Mouse (Mus musculus) C2C12 (cell line): Measurements from ENCODE around the gene Scaf11. TPM values are rescaled to one million over a fixed set of nuclear protein-coding genes. Genes with fewer than 3 reads are reported as not detected.
"Not testable (repeated sequence)": the region's sequence is repeated elsewhere in the genome, so short reads cannot be mapped to it uniquely, and the experiment has no call there.

Source experiments
- H3K27me3 ChIP-seq: one replicate; pipeline ENCODE4 v1.6.1; 2011; ENCODE audit not compliant: control insufficient read depth, insufficient read depth, insufficient read length
- H3K36me3 ChIP-seq: one replicate; pipeline ENCODE4 v1.6.1; 2011; ENCODE audit not compliant: control insufficient read depth, insufficient read depth
- H3K4me3 ChIP-seq: one replicate; pipeline ENCODE4 v1.5.1; 2011; ENCODE audit warnings: mild to moderate bottlenecking, control low read depth; ENCODE audit not compliant: poor library complexity, insufficient read depth, severe bottlenecking
- H3K79me2 ChIP-seq: one replicate; pipeline ENCODE4 v1.6.1; 2011; ENCODE audit not compliant: control insufficient read depth, insufficient read depth
- H3K79me3 ChIP-seq: one replicate; pipeline ENCODE4 v1.6.1; 2011; ENCODE audit warnings: low read depth, control low read depth
- H3ac ChIP-seq: one replicate; pipeline ENCODE3; 2011; ENCODE audit warnings: low read depth; ENCODE audit not compliant: control insufficient read depth, insufficient read length
- CEBPB ChIP-seq: IDR thresholded peaks from one replicate; pipeline ENCODE4 v1.6.1; 2011; ENCODE audit warnings: low read depth, mild to moderate bottlenecking, control low read depth, moderate library complexity
- CTCF ChIP-seq: IDR thresholded peaks from one replicate; pipeline ENCODE4 v1.5.1; 2011; ENCODE audit not compliant: control insufficient read depth, insufficient read depth, insufficient read length
- FOSL1 ChIP-seq: IDR thresholded peaks from one replicate; pipeline ENCODE4 v1.8.0; 2011; ENCODE audit warnings: mild to moderate bottlenecking, low read length; ENCODE audit not compliant: poor library complexity, insufficient read depth, severe bottlenecking
- MAX ChIP-seq: IDR thresholded peaks from one replicate; pipeline ENCODE4 v1.6.1; 2011; ENCODE audit warnings: mild to moderate bottlenecking, control low read depth
- MYOD1 ChIP-seq: IDR thresholded peaks from one replicate; pipeline ENCODE4 v1.6.1; 2011; ENCODE audit warnings: low read depth; ENCODE audit not compliant: control insufficient read depth, insufficient read length
- MYOG ChIP-seq: IDR thresholded peaks from one replicate; pipeline ENCODE4 v1.6.1; 2011; ENCODE audit not compliant: control insufficient read depth, insufficient read length; ENCODE audit errors: extremely low read depth
- USF1 ChIP-seq: IDR thresholded peaks from one replicate; pipeline ENCODE4 v1.6.1; 2011; ENCODE audit warnings: low read depth, mild to moderate bottlenecking, control low read depth, moderate library complexity
- polyA plus RNA-seq: library from polyadenylated mRNA; unstranded; fragments of >200 nt; fragmentation: generic; extraction: Trizol; gene quantifications from one replicate; pipeline ENCODE4 v1.2.1, GENCODE M21; 2012; ENCODE audit warnings: missing spikeins

Scaf11 gene
- polyA plus RNA-seq, 1 experiment = 31.5 TPM

DNA sequence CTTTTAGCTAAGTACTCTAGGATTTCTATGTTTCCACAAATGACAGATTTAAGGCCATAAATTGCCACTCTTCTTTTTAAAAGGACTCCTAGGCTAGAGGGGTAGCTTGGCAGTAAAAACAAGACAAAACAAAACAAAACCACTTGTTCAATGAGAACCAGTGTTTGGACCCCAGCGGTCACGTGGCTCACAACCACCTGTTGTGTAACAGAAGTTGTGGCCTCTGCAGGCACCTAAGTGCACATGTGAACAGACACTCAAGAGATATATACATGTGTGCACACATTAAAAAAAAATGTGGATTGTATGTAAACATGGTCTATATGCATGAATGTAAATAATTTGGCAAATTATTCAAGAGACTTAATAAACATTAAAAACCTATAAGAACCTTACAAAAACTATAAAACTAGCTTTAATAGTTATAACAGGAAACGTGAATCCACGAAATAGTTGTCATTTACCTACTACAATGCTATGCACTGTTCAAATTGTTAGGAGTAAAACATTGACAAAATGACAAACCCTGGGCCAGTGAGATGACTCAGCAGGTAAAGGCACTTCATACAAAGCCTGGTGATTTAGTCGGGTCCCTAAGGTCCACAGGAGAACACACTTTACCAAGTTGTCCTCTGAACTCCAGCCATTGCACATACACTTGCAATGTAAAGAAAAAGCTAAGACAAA is 3.8 kb downstream of the Scaf11 start:
- Histone ChIP-seq H3K27me3 (no peaks in the 10 kb centered on the region), H3K36me3 (peaks cover 34% of the 10 kb centered on the region), H3K79me3 (peaks cover 80% of the 10 kb centered on the region), H3K79me2 (peaks cover 94% of the 10 kb centered on the region), H3ac (no peak overlapping the region), H3K4me3 (no peak overlapping the region)
- TF ChIP-seq MYOG (no peak), MAX (no peak)

DNA sequence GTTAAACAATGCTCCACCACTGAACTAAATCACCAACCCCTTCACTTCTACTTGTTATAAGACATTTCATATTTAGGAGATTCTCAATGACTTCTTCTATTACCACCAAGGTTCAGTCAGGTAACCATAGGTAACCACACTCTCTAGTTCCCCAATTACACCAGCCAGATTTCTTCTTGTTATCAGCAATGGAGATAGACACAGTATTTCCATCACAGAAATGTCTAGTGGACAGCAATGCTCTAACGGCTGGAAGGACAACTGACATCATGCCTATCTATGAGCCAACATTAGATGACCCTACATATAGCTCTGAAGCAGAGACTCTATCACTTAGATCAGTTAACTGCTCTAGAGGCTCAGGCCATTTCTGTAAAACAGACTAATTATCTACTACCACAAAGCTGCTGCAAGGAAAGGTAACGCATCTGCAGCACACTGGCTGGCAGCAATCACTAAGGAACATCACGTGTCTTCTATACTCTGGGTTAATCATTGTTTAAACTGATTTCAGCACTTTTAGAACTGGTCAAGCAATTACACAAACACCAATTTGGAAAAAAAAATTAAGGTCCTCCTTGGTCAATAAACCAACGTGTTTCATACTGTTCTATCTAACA is 4.9 kb downstream of the Scaf11 start:
- Histone ChIP-seq H3K4me3 (no peak overlapping the region), H3K36me3 (peaks cover 44% of the 10 kb centered on the region), H3K79me2 (peaks cover 99% of the 10 kb centered on the region)

DNA sequence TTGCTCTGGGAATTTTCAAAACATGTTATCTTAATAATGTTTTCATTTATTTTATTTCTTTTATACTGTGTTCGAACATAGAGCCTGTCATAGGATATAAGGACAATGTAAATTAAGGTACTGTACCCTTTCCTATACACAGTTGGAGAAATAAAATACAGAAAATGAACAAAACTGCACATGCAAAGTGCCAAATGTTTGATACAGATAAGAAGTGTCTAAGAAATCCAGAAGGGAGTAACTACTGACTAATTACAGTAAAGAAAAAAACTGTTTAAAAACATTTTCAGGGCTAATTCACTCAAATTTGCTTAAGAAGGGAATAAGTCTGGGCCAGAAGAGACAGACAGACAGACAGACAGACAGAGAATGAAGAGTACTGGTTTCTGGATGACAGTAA is 7.3 kb downstream of the Scaf11 start:
- peaks cover 96% of the 10 kb centered on the region for H3K79me3 ChIP-seq
- H3K79me2 ChIP-seq = peaks cover 100% of the 10 kb centered on the region
- H3K36me3 ChIP-seq = peaks cover 48% of the 10 kb centered on the region
- no peak overlapping the region for H3ac ChIP-seq
- H3K27me3 ChIP-seq = no peaks in the 10 kb centered on the region
- TF ChIP-seq MYOG (no peak), CTCF (no peak), FOSL1 (no peak), MAX (no peak), USF1 (no peak), MYOD1 (no peak), CEBPB (no peak)
- no peak overlapping the region for H3K4me3 ChIP-seq

More for the DNA sequence above, 4.9 kb downstream of the Scaf11 start:
- Histone ChIP-seq H3K79me3 (peaks cover 90% of the 10 kb centered on the region), H3ac (no peak overlapping the region), H3K27me3 (no peaks in the 10 kb centered on the region)
- TF ChIP-seq USF1 (no peak), CTCF (no peak), MYOD1 (no peak), MAX (no peak), CEBPB (no peak), MYOG (no peak), FOSL1 (no peak)

DNA sequence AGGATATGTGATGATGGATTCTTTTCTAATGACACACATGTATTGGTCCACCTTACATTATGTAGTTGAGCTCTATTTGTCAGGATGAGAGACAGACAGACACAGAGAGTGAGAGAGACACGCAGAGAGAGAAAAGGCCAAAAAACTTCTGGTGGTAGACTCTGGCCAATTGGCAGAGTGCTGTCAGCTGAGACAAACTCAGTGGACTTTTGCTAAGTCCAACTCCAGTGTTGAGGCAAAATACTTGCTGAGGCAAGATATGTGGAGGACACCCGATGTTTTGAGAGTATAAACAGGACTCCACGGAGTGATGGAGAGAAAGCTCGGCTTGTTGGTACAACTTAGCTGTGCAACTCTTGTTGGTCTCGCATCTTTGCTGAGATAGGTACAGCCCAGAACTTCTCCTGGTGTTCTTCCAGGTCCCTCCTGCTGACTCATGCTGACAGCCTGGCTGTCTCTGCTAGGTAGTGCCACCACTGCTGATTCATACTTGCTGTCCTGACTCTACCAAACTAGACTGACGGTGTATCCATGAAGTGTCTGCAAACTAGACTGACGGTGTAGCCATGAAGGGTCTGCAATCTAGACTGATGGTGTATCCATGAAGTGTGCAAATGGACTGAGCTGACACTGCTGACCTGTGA is 11.9 kb downstream of the Scaf11 start:
- Histone ChIP-seq H3K79me3 (peaks cover 93% of the 10 kb centered on the region), H3K27me3 (no peaks in the 10 kb centered on the region), H3ac (no peak overlapping the region), H3K36me3 (peaks cover 68% of the 10 kb centered on the region), H3K4me3 (no peak overlapping the region), H3K79me2 (peaks cover 100% of the 10 kb centered on the region)
- TF ChIP-seq CEBPB (no peak), MYOD1 (no peak), MYOG (no peak), FOSL1 (no peak), USF1 (no peak), MAX (no peak), CTCF (no peak)

DNA sequence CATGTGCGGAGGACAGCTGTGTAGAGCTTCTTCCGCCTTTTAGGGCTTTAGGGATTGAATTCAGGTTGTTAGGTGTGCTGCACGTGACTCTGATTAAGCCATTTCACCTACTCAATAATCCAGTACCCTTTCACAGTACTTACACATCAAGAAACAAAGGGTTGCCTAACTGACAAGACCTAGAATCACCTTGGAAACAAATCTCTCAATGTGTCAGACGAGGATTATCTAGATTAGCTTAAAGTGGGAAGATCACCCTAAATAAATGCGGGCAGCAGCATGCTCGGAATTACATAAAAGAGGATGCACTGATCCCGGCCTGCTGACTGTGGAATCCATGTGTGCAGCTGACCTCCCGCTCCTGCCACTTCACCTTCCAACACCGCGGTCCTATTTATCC is 13.9 kb downstream of the Scaf11 start:
- Histone ChIP-seq H3K27me3 (no peaks in the 10 kb centered on the region), H3K79me3 (peaks cover 89% of the 10 kb centered on the region), H3K79me2 (peaks cover 99% of the 10 kb centered on the region), H3K36me3 (peaks cover 81% of the 10 kb centered on the region), H3K4me3 (no peak overlapping the region), H3ac (no peak overlapping the region)
- TF ChIP-seq USF1 (no peak), CTCF (no peak), CEBPB (no peak), MYOG (no peak), FOSL1 (no peak), MAX (no peak), MYOD1 (no peak)

DNA sequence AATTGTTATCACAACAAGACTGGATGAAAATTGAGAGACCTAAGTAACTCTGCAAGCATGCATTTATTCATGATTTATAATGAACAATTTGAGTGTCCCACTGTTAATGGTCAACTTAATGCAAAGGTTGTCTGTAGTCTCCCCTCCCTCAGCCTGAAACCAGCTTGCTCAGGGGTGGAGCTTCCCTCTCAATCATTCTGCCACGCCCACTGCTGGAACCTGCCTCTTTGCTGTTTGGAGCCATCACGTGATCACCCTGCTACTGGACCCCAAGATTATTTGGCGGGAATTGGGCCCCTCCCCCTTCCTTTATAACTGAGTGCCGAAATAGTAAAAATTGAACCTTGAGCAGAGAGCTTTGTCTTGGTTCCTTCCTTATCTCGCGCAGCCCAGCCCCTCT is 19.2 kb downstream of the Scaf11 start:
- H3K79me2 ChIP-seq = peaks cover 99% of the 10 kb centered on the region
- H3K36me3 ChIP-seq = peaks cover 93% of the 10 kb centered on the region
- not testable (repeated sequence) for H3K4me3 ChIP-seq

More for the DNA sequence above, 19.2 kb downstream of the Scaf11 start:
- H3K79me3 ChIP-seq = peaks cover 75% of the 10 kb centered on the region
- H3ac ChIP-seq, H3K27me3 ChIP-seq: not testable (repeated sequence)
